Mouse (Mus musculus) lung, embryonic 16.5 days (tissue): ENCODE results near the gene Apol6. TPM values are rescaled to one million over a fixed set of nuclear protein-coding genes. Genes with fewer than 3 reads are reported as not detected.
A peak's percentile ranks its signal among the peaks of the same experiment; 100 is the strongest.
"Not testable (repeated sequence)": the region's sequence is repeated elsewhere in the genome, so short reads cannot be mapped to it uniquely, and the experiment has no call there.

Source experiments
- ATAC-seq: fragments of 200-750 bp; cut with Nextera tagmentation; 2 replicates; pipeline ENCODE4 v1.8.0; 2017; ENCODE audit warnings: low read depth, mild to moderate bottlenecking, moderate library complexity
- H3K27ac ChIP-seq: fragments of 300-500 bp; sonication (generic); 2 replicates; pipeline ENCODE4 v1.5.1; 2014; ENCODE audit warnings: mild to moderate bottlenecking, control low read depth, low read length
- H3K27me3 ChIP-seq: fragments of 300-500 bp; sonication (generic); 2 replicates; pipeline ENCODE4 v1.6.1; 2014; ENCODE audit warnings: low read depth, low read length, mixed read lengths; ENCODE audit not compliant: control insufficient read depth, insufficient read depth
- H3K36me3 ChIP-seq: fragments of 300-500 bp; sonication (generic); 2 replicates; pipeline ENCODE4 v1.6.1; 2014; ENCODE audit warnings: low read length; ENCODE audit not compliant: control insufficient read depth, insufficient read depth
- H3K4me1 ChIP-seq: fragments of 300-500 bp; sonication (generic); replicated peaks from 2 replicates; pipeline ENCODE4 v1.6.1; 2014; ENCODE audit warnings: low read length, mixed read lengths; ENCODE audit not compliant: control insufficient read depth, insufficient read depth
- H3K4me2 ChIP-seq: fragments of 300-500 bp; sonication (generic); 2 replicates; pipeline ENCODE4 v1.6.1; 2014; ENCODE audit warnings: low read depth, low read length, control low read depth
- H3K4me3 ChIP-seq: fragments of 300-500 bp; sonication (generic); 2 replicates; pipeline ENCODE4 v1.5.1; 2014; ENCODE audit warnings: mild to moderate bottlenecking, low read length, control low read depth
- H3K9ac ChIP-seq: fragments of 300-500 bp; sonication (generic); 2 replicates; pipeline ENCODE4 v1.6.1; 2014; ENCODE audit warnings: low read length, control low read depth
- H3K9me3 ChIP-seq: fragments of 300-500 bp; sonication (generic); 2 replicates; pipeline ENCODE4 v1.6.1; 2016; ENCODE audit warnings: low read length; ENCODE audit not compliant: control insufficient read depth
- WGBS: fragments of 180-500 bp; shearing (Covaris S2); extraction: QIAGEN DNeasy Blood & Tissue Kit; methylation state at CpG from one replicate; pipeline ENCODE4 v1.1.7; 2014; 5-methylcytosine and 5-hydroxymethylcytosine counted together
- polyA plus RNA-seq: library from polyadenylated mRNA; unstranded; fragments of >200 nt; fragmentation: Nextera tagmentation; extraction: Ambion mirVana; gene quantifications from 2 replicates; pipeline ENCODE4 v1.2.1, GENCODE M21; 2015

The Apol6 gene
- polyA plus RNA-seq, 1 experiment from 2014 or later: 0.06 TPM

GRCm38 (mm10) chr15:77056791-77057051 lies 12.2 kb downstream of the Apol6 start:
- Histone ChIP-seq H3K4me1 (peaks cover 10% of the 10 kb centered on the region), H3K9ac (no peak overlapping the region), H3K4me3 (no peak overlapping the region), H3K9me3 (no peaks in the 10 kb centered on the region), H3K4me2 (no peak overlapping the region), H3K27ac (peak overlapping the region; percentile 33; the same call in 1 of the 2 replicates), H3K36me3 (no peaks in the 10 kb centered on the region), H3K27me3 (no peaks in the 10 kb centered on the region)
- 22% methylated on average over 3 of the region's 3 CpGs for WGBS
- peak; percentile 70; the same call in 1 of the 2 replicates for ATAC-seq

- H3K9ac ChIP-seq: no peak overlapping the region
- H3K4me2 ChIP-seq: no peak overlapping the region
- H3K4me3 ChIP-seq: no peak overlapping the region
- no peaks in the 10 kb centered on the region for H3K9me3 ChIP-seq
- H3K4me1 ChIP-seq: peaks cover 10% of the 10 kb centered on the region
- no peak for ATAC-seq
- H3K27me3 ChIP-seq: no peaks in the 10 kb centered on the region
- H3K27ac ChIP-seq: no peak overlapping the region
- no peaks in the 10 kb centered on the region for H3K36me3 ChIP-seq
Observed at GRCm38 (mm10) chr15:77058566-77058965, 14.0 kb downstream of the Apol6 start.

- H3K36me3 ChIP-seq, ATAC-seq, H3K4me1 ChIP-seq, H3K9me3 ChIP-seq, H3K9ac ChIP-seq, H3K27me3 ChIP-seq, H3K4me2 ChIP-seq, H3K4me3 ChIP-seq, H3K27ac ChIP-seq: not testable (repeated sequence)
- 82% methylated on average over 4 of the region's 4 CpGs for WGBS
Observed at GRCm38 (mm10) chr15:77059416-77059815, 14.9 kb downstream of the Apol6 start.

- Histone ChIP-seq H3K27ac (no peak overlapping the region), H3K4me3 (no peak overlapping the region), H3K36me3 (no peaks in the 10 kb centered on the region), H3K9ac (no peak overlapping the region), H3K4me2 (no peak overlapping the region), H3K4me1 (no peaks in the 10 kb centered on the region), H3K9me3 (no peaks in the 10 kb centered on the region; the same call in 1 of the 2 replicates), H3K27me3 (no peaks in the 10 kb centered on the region)
- ATAC-seq: no peak
Observed at GRCm38 (mm10) chr15:77062746-77063145, 18.2 kb downstream of the Apol6 start.

GRCm38 (mm10) chr15:77065259-77065852 lies 20.8 kb downstream of the Apol6 start:
- Histone ChIP-seq H3K4me2 (no peak overlapping the region), H3K4me3 (no peak overlapping the region), H3K27me3 (no peaks in the 10 kb centered on the region), H3K36me3 (no peaks in the 10 kb centered on the region), H3K9me3 (no peaks in the 10 kb centered on the region; the same call in 1 of the 2 replicates), H3K9ac (no peak overlapping the region), H3K27ac (no peak overlapping the region), H3K4me1 (0 out of 2 replicates have a peak, but pooled peaks cover 2% of the 10 kb centered on the region)
- WGBS: 74% methylated on average over 6 of the region's 6 CpGs
- no peak for ATAC-seq

GRCm38 (mm10) chr15:77066233-77066632 lies 21.7 kb downstream of the Apol6 start:
- Histone ChIP-seq H3K4me3 (no peak overlapping the region), H3K9ac (no peak overlapping the region), H3K27ac (no peak overlapping the region), H3K9me3 (no peaks in the 10 kb centered on the region; the same call in 1 of the 2 replicates), H3K4me2 (no peak overlapping the region), H3K27me3 (no peaks in the 10 kb centered on the region), H3K4me1 (0 out of 2 replicates have a peak, but pooled peaks cover 2% of the 10 kb centered on the region), H3K36me3 (no peaks in the 10 kb centered on the region)
- no peak for ATAC-seq
- WGBS: 56% methylated on average over 6 of the region's 6 CpGs

DNA sequence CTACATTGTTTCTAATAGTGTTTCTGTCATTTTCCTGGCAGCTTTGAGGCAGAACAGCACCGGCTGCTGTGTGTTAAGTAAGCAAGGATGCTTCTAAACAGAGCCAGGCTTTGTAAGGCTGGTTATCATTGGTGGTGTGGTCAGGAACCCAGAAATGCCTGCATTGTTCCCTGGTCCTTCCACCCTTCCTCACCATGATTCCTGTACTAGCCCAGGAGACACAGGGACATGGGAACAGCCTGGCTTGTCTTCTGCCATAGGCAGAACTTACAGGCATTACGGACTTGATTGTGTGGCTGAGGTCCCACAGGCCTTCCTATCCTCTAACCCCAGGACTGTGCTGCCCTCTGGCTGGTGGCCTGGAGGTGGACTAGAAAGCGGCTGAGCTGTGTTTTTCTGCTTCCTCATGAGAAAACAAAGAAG lies 23.9 kb downstream of the Apol6 start:
- no peaks in the 10 kb centered on the region for H3K36me3 ChIP-seq
- no peaks in the 10 kb centered on the region for H3K27me3 ChIP-seq
- H3K4me1 ChIP-seq: 0 out of 2 replicates have a peak, but pooled peaks cover 2% of the 10 kb centered on the region
- no peak overlapping the region for H3K4me3 ChIP-seq
- no peak overlapping the region for H3K27ac ChIP-seq
- WGBS: 48% methylated on average over 3 of the region's 3 CpGs
- H3K9ac ChIP-seq: no peak overlapping the region
- ATAC-seq: peak; percentile 31; the same call in 1 of the 2 replicates
- no peak overlapping the region for H3K4me2 ChIP-seq
- H3K9me3 ChIP-seq: no peaks in the 10 kb centered on the region; the same call in 1 of the 2 replicates

DNA sequence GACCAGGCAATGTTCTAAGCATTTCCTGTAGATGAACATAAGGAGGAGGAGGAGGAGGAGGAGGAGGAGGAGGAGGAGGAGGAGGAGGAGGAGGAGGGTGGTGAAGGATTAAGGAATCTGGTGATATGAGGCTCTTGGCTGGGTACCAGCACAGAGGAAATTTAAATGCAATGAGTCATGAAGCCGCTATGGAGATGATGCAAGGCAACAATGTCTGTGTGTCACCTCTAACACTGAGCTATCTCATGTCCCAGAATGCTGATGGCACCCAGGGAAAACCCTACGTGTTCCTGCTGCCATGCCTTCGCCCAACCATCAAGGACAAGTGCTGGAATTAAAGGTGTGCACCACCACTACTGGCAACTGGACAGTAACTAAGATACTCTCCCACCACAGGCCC lies 24.5 kb downstream of the Apol6 start:
- Histone ChIP-seq H3K9ac (no peak overlapping the region), H3K4me3 (no peak overlapping the region), H3K9me3 (no peaks in the 10 kb centered on the region; the same call in 1 of the 2 replicates), H3K4me2 (no peak overlapping the region), H3K4me1 (0 out of 2 replicates have a peak, but pooled peaks cover 2% of the 10 kb centered on the region), H3K27ac (no peak overlapping the region), H3K36me3 (no peaks in the 10 kb centered on the region), H3K27me3 (no peaks in the 10 kb centered on the region)
- ATAC-seq: no peak
- 82% methylated on average over 3 of the region's 3 CpGs for WGBS

GRCm38 (mm10) chr15:77070745-77071268 lies 26.3 kb downstream of the Apol6 start:
- Histone ChIP-seq H3K4me1 (0 out of 2 replicates have a peak, but pooled peaks cover 2% of the 10 kb centered on the region), H3K9ac (no peak overlapping the region), H3K27ac (no peak overlapping the region), H3K27me3 (no peaks in the 10 kb centered on the region), H3K4me3 (no peak overlapping the region), H3K36me3 (no peaks in the 10 kb centered on the region), H3K4me2 (no peak overlapping the region), H3K9me3 (no peaks in the 10 kb centered on the region)
- 78% methylated on average over 11 of the region's 11 CpGs for WGBS
- ATAC-seq: no peak
